Mouse (Mus musculus): ENCODE measurements around the gene Gstm6.

DNA sequence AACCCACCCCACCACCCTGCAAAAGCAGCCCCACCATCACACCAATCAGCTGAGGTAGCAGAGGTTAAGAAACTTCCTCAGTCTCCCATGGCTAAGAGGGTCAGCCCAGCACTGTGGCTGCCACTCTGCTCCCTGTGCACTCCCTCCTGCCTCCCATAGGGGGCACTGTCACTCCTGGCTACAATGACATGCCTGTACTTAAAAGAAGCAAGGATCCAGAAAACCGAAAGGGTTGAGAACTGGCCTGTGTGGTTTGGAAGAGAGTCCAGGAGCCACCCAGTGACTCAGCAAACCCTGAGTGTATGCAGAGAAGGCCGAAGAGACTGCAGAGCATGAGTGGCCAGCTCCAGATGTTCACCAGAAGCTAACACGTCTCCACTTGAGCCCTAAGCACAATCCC is 4.1 kb downstream of the Gstm6 start:
- TF ChIP-seq CTCF (IDR thresholded peaks at IDR 0.05; ENCODE audit: control insufficient read depth, insufficient read depth, low read length) (peak; percentile 87), POLR2A (IDR thresholded peaks at IDR 0.05; ENCODE audit: borderline replicate concordance, control insufficient read depth, low read depth, low read length) (no peak)
